Mouse (Mus musculus): ENCODE data around the gene Tmco5.
"Not testable (repeated sequence)": the region's sequence is repeated elsewhere in the genome, so short reads cannot be mapped to it uniquely, and the experiment has no call there.

Gene Tmco5

DNA sequence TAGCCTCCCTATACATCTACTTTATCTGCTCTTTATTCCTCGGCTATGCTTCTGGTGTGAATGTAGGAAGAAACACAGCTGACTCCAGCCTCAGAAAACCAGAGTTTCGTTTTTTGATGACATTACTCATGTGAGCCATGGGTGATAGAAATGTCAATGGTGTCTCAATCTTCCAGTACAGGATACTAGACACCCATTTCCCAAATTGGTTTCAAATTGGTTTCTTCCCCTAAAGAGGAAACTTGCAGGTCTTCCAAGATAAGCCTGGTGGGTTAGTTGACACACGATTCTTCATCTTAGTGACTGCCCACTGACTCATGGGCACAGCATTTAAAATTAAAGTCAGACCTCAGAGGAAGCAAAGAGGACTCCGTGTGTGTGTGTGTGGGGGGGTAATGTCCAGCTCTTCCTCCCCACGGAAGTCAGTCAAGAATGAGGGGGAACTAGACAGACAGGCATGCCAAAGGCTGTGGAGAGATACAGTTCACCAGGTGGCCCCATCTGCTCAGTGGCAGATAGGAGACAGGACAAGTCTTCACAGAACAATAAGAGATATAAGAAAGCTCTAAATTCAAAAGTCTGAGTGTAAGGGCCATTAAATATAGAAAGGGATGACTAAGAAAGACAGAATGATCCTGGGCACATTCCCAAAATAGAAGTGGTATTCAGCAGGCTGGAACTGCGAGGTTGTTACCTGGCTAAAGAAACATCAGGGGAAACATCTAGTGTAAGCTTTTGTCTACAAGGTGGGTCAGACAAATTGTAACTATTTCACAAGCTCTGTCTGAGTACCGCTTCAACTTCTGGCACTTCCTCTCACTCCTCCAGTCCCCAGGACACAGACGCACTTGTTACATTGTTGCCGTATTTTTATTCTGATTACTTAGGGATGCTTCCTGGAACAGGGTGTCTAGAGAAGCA lies 44.3 kb downstream of the Tmco5 start:
- no peak for DNase-seq (ENCODE audit: low spot score)

DNA sequence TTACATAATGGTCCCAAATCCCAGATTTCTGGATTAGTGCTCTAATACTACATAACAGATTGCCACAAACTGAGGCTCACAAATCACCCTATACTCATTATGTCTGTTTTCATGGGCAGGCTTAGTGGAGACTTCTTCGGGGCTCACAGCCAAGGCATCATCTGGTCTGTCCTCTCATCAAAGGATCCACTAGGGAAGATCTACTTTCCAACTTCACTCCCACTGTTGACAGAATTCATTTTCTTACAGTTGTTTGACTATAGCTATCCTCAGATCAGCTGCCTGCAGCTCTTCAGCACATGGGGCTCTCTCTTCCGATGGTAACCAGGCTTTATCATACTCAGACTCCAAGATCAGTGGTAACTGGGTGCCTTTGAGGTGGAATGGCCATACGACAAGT lies 45.2 kb downstream of the Tmco5 start:
- no peak for DNase-seq (ENCODE audit: low spot score)

DNA sequence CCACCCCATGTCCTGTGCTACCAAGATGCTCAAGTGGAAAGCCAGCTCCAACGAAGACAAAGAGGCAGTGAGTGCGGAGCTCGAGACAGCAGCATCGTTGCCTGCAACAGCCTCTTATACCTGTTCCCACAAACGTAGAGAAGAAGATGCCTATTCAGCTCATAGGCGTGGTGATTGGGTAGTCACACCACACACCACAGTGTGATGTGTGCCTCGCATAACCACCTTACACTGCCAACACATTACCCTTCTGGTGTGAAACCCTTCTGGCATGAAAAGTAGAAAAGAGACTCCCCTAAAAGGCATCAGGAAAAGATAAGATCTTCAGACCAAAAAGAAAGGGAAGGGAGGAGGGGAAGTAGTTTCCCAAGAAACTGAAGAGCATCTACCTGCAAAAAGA lies 45.8 kb downstream of the Tmco5 start:
- no peak for DNase-seq (ENCODE audit: low spot score)

- DNase-seq (ENCODE audit: low spot score) = no peak
Measured at GRCm38 (mm10) chr2:116925230-116925629, 46.7 kb downstream of the Tmco5 start.

- DNase-seq (ENCODE audit: low spot score) = no peak
Measured at GRCm38 (mm10) chr2:116932218-116932617, 53.7 kb downstream of the Tmco5 start.

DNA sequence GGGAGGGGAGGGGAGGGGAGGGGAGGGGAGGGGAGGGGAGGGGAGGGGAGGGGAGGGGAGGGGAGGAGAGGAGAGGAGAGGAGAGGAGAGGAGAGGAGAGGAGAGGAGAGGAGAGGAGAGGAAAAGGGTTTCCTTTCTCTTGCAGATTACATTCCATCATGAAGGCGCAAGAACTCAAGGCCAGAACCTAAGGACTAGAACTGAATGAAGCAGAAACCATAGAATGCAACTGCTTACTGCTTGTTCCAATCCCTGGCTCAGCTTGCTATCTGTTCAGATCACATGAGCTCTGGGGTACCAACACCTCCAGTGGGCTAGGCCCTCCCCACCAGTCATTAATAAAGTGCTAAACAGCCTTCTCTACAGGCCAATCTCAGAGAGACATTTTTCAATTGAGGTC lies 55.7 kb downstream of the Tmco5 start:
- not testable (repeated sequence) for DNase-seq (ENCODE audit: low spot score)

- no peak for DNase-seq (ENCODE audit: low spot score)
Measured at GRCm38 (mm10) chr2:116934776-116935175, 56.3 kb downstream of the Tmco5 start.

GRCm38 (mm10) chr2:116936371-116936770 lies 57.9 kb downstream of the Tmco5 start:
- DNase-seq (ENCODE audit: low spot score) = peak; percentile 23

- DNase-seq (ENCODE audit: low spot score) = no peak
Measured at GRCm38 (mm10) chr2:116937166-116937565, 58.7 kb downstream of the Tmco5 start.

DNA sequence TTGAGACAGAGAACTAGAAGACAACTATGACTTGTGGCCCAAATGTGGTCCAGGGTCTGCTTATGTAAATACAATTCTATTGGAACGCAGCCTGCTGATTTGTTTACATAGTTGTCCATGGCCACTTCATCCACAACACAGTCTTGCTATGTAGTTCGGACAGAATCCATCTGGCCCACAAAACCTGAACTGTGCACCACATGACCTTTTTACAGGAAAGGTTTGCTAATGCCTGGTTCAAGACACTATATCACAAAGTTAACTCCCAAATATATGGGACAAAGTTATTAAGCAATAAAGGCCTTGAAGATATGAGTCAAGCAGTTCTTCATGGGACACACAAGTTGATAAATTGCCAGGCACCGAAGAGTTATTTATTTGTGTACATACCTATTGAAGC lies 63.3 kb downstream of the Tmco5 start:
- no peak for DNase-seq (ENCODE audit: low spot score)

All from embryo, embryonic 10.5 days (tissue).